Mouse (Mus musculus): ENCODE results near the gene Tcf20. TPM values are rescaled to one million over a fixed set of nuclear protein-coding genes. Genes with fewer than 3 reads are reported as not detected.
"Not testable (repeated sequence)": the region's sequence is repeated elsewhere in the genome, so short reads cannot be mapped to it uniquely, and the experiment has no call there.

The Tcf20 gene
- polyA plus RNA-seq, 1 experiment from 2014 or later = 8.6 TPM

GRCm38 (mm10) chr15:82792566-82792965, 195.1 kb downstream of the Tcf20 start:
- Histone ChIP-seq H3K4me1 (no peaks in the 10 kb centered on the region), H3K27me3 (replicated peaks) (no peaks in the 10 kb centered on the region), H3K27ac (peak overlapping the region; percentile 35; the same call in 1 of the 2 replicates), H3K36me3 (no peaks in the 10 kb centered on the region), H3K4me2 (peak overlapping the region; percentile 21), H3K4me3 (replicated peaks) (no peak overlapping the region), H3K9me3 (no peaks in the 10 kb centered on the region), H3K9ac (no peak overlapping the region)
- 91% methylated on average over 11 of the region's 11 CpGs for WGBS
- no peak for ATAC-seq (ENCODE audit: insufficient read depth, low FRiP score, low read depth)

- H3K9ac ChIP-seq = no peak overlapping the region
- no peaks in the 10 kb centered on the region for H3K27me3 ChIP-seq (replicated peaks)
- no peaks in the 10 kb centered on the region for H3K9me3 ChIP-seq
- H3K4me3 ChIP-seq (replicated peaks) = no peak overlapping the region
- H3K36me3 ChIP-seq = no peaks in the 10 kb centered on the region
- 80% methylated on average over 1 of the region's 1 CpGs for WGBS
- H3K4me2 ChIP-seq = no peak overlapping the region
- no peak for ATAC-seq (ENCODE audit: insufficient read depth, low FRiP score, low read depth)
- no peak overlapping the region for H3K27ac ChIP-seq
- no peaks in the 10 kb centered on the region for H3K4me1 ChIP-seq
Observed at GRCm38 (mm10) chr15:82784581-82784980, 203.1 kb downstream of the Tcf20 start.

- Histone ChIP-seq H3K4me1 (no peaks in the 10 kb centered on the region), H3K4me2 (no peak overlapping the region), H3K9me3 (no peaks in the 10 kb centered on the region), H3K36me3 (no peaks in the 10 kb centered on the region), H3K9ac (no peak overlapping the region), H3K27ac (no peak overlapping the region), H3K4me3 (replicated peaks) (no peak overlapping the region), H3K27me3 (replicated peaks) (no peaks in the 10 kb centered on the region)
- ATAC-seq (ENCODE audit: insufficient read depth, low FRiP score, low read depth) = no peak
- 65% methylated on average over 1 of the region's 1 CpGs for WGBS
Observed at GRCm38 (mm10) chr15:82783800-82784199, 203.9 kb downstream of the Tcf20 start.

GRCm38 (mm10) chr15:82777856-82778255, 209.8 kb downstream of the Tcf20 start:
- not testable (repeated sequence) for H3K4me3 ChIP-seq (replicated peaks); ATAC-seq (ENCODE audit: insufficient read depth, low FRiP score, low read depth); H3K4me2 ChIP-seq; H3K27me3 ChIP-seq (replicated peaks); H3K9me3 ChIP-seq; H3K36me3 ChIP-seq; H3K4me1 ChIP-seq; H3K27ac ChIP-seq; H3K9ac ChIP-seq
- WGBS = 87% methylated on average over 5 of the region's 5 CpGs

GRCm38 (mm10) chr15:82765943-82766342, 221.7 kb downstream of the Tcf20 start:
- H3K4me2 ChIP-seq = no peak overlapping the region
- H3K27me3 ChIP-seq (replicated peaks) = no peaks in the 10 kb centered on the region
- ATAC-seq (ENCODE audit: insufficient read depth, low FRiP score, low read depth) = no peak
- no peaks in the 10 kb centered on the region for H3K9me3 ChIP-seq
- no peak overlapping the region for H3K4me3 ChIP-seq (replicated peaks)
- no peak overlapping the region for H3K9ac ChIP-seq
- no peaks in the 10 kb centered on the region for H3K4me1 ChIP-seq
- 75% methylated on average over 2 of the region's 2 CpGs for WGBS
- no peaks in the 10 kb centered on the region for H3K36me3 ChIP-seq
- H3K27ac ChIP-seq = no peak overlapping the region

- no peak overlapping the region for H3K4me2 ChIP-seq
- H3K27me3 ChIP-seq (replicated peaks) = no peaks in the 10 kb centered on the region
- ATAC-seq (ENCODE audit: insufficient read depth, low FRiP score, low read depth) = no peak
- H3K4me1 ChIP-seq = no peaks in the 10 kb centered on the region
- H3K4me3 ChIP-seq (replicated peaks) = no peak overlapping the region
- WGBS = 76% methylated on average over 6 of the region's 6 CpGs
- no peaks in the 10 kb centered on the region for H3K9me3 ChIP-seq
- H3K36me3 ChIP-seq = no peaks in the 10 kb centered on the region
- no peak overlapping the region for H3K9ac ChIP-seq
- no peak overlapping the region for H3K27ac ChIP-seq
Observed at GRCm38 (mm10) chr15:82764881-82765280, 222.8 kb downstream of the Tcf20 start.

- no peak within 1 kb of the TSS for H3K27ac ChIP-seq
- ATAC-seq (ENCODE audit: insufficient read depth, low FRiP score, low read depth) = no peak
- H3K4me3 ChIP-seq (replicated peaks) = no peak within 1 kb of the TSS
- no peaks in the 10 kb centered on the region for H3K27me3 ChIP-seq (replicated peaks)
- no peaks in the 10 kb centered on the region for H3K36me3 ChIP-seq
- no peak within 1 kb of the TSS for H3K4me2 ChIP-seq
- WGBS = 89% methylated on average over 9 of the region's 9 CpGs
- no peaks in the 10 kb centered on the region for H3K4me1 ChIP-seq
- no peak within 1 kb of the TSS for H3K9ac ChIP-seq
- H3K9me3 ChIP-seq = no peaks in the 10 kb centered on the region
Observed at GRCm38 (mm10) chr15:82763631-82764420, 223.8 kb downstream of the Tcf20 start, which contains the start of gene Cyp2d40. Gene Cyp2d40, minus strand, starts transcription at chr15:82764183.

Small RNA genes lying within 50 kb of the gene (microRNA-seq; reads per million reads assigned to microRNA genes)
- gene Gm27618 (not detected), gene Mir3080 (17.0 reads per million, percentile 31 among the genes with 10 or more reads in this experiment)

Other genes starting within 250 kb of the Tcf20 start
- gene Cyp2d40, start 223.7 kb downstream of the Tcf20 start, polyA plus RNA-seq (2015; fragmentation: Nextera tagmentation; extraction: Ambion mirVana) = not detected in 2 replicates
- 12.6 and 15.2 TPM in 2 replicates for gene Cyp2d26, start 193.6 kb downstream of the Tcf20 start, polyA plus RNA-seq (2015; fragmentation: Nextera tagmentation; extraction: Ambion mirVana)
- 5.6 and 5.9 TPM in 2 replicates for gene Nfam1, start 45.4 kb upstream of the Tcf20 start, polyA plus RNA-seq (2015; fragmentation: Nextera tagmentation; extraction: Ambion mirVana)
- 54.2 and 56.2 TPM in 2 replicates for gene Serhl, start 101.6 kb upstream of the Tcf20 start, polyA plus RNA-seq (2015; fragmentation: Nextera tagmentation; extraction: Ambion mirVana)
- gene Rrp7a, start 134.9 kb upstream of the Tcf20 start, polyA plus RNA-seq (2015; fragmentation: Nextera tagmentation; extraction: Ambion mirVana) = 56.0 and 59.8 TPM in 2 replicates
- 112 and 121 TPM in 2 replicates for gene Poldip3, start 161.5 kb upstream of the Tcf20 start, polyA plus RNA-seq (2015; fragmentation: Nextera tagmentation; extraction: Ambion mirVana)
- gene Cyb5r3, start 184.7 kb upstream of the Tcf20 start, polyA plus RNA-seq (2015; fragmentation: Nextera tagmentation; extraction: Ambion mirVana) = 182 and 210 TPM in 2 replicates